Mouse (Mus musculus): ENCODE measurements around the gene Ripk3. TPM values are rescaled to one million over a fixed set of nuclear protein-coding genes. Genes with fewer than 3 reads are reported as not detected.
"Not testable (repeated sequence)": the region's sequence is repeated elsewhere in the genome, so short reads cannot be mapped to it uniquely, and the experiment has no call there.

Gene Ripk3
- polyA plus RNA-seq, 1 experiment, result 0.39 TPM

DNA sequence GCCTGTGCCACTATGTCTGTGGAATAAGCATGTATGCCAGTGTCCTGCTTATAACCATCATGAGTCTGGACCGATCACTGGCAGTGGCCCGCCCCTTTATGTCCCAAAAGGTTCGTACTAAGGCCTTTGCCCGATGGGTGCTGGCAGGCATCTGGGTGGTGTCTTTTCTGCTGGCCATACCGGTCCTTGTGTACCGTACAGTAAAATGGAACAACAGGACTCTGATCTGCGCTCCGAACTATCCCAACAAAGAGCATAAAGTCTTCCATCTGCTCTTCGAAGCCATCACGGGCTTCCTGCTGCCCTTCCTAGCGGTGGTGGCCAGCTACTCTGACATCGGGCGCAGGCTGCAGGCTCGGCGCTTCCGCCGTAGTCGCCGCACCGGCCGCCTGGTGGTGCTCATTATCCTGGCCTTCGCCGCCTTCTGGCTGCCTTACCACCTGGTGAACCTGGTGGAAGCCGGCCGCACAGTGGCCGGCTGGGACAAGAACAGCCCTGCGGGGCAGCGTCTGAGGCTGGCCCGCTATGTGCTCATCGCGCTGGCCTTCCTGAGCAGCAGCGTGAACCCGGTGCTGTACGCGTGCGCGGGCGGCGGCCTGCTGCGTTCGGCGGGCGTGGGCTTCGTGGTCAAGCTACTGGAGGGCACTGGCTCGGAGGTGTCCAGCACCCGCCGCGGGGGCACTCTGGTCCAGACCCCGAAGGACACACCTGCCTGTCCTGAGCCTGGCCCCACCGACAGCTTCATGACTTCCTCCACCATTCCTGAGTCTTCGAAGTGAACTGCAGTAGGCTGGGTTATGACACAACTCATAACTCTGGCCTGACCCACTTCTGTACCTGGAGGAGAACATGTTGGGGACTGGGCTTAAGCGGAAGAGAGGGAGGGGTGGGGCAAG is 20.9 kb downstream of the Ripk3 start:
- WGBS, result 6% methylated on average over 52 of the region's 52 CpGs
- TF ChIP-seq CTCF (IDR thresholded peaks at IDR 0.05; ENCODE audit: borderline replicate concordance, insufficient read depth, low read depth, low read length), result peak; percentile 42
- no peak for TF ChIP-seq POLR2A (IDR thresholded peaks at IDR 0.05; ENCODE audit: borderline replicate concordance, insufficient read depth, low read length)
- Histone ChIP-seq H3K27ac (ENCODE audit: insufficient read depth, low read length) (peak overlapping the region; percentile 29), H3K4me3 (replicated peaks; ENCODE audit: insufficient read depth, low read depth, low read length) (peak overlapping the region; percentile 24), H3K4me1 (ENCODE audit: control insufficient read depth, insufficient read depth, low read length) (peaks cover 4% of the 10 kb centered on the region; the same call in 1 of the 2 replicates), H3K27me3 (ENCODE audit: control insufficient read depth, insufficient read depth, low read length) (no peaks in the 10 kb centered on the region)
- peak; percentile 80 to 83 for DNase-seq

DNA sequence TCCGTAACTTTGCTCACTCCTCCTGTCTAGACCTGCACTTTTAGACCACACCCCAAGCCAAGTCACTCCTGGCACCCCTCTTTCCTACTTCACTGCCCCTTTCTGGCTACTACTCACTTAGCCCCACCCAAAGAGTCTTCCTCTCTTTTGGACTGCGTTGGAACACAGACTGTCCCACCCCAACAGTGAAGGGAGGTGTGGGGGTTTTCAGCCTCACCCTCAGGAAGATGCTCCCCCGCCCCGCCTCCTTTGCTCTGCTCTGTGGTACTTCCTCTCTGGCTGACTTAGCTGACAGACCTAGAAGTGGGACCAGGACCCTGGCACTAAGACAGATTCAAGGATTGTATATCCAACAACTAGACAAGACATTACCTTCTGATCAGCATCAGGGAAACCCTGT is 23.0 kb downstream of the Ripk3 start, which contains the start of gene Ltb4r1:
Gene Ltb4r1, plus strand, starts transcription at position 267 of the 400 bp plus-strand sequence.
- TF ChIP-seq CTCF (IDR thresholded peaks at IDR 0.05; ENCODE audit: borderline replicate concordance, insufficient read depth, low read depth, low read length) (no peak), POLR2A (IDR thresholded peaks at IDR 0.05; ENCODE audit: borderline replicate concordance, insufficient read depth, low read length) (no peak)
- WGBS, result 74% methylated on average over 4 of the region's 4 CpGs
- DNase-seq, result no peak
- Histone ChIP-seq H3K27me3 (ENCODE audit: control insufficient read depth, insufficient read depth, low read length) (no peaks in the 10 kb centered on the region), H3K27ac (ENCODE audit: insufficient read depth, low read length) (no peak within 1 kb of the TSS), H3K4me3 (replicated peaks; ENCODE audit: insufficient read depth, low read depth, low read length) (no peak within 1 kb of the TSS), H3K4me1 (ENCODE audit: control insufficient read depth, insufficient read depth, low read length) (peaks cover 6% of the 10 kb centered on the region; the same call in 1 of the 2 replicates)

DNA sequence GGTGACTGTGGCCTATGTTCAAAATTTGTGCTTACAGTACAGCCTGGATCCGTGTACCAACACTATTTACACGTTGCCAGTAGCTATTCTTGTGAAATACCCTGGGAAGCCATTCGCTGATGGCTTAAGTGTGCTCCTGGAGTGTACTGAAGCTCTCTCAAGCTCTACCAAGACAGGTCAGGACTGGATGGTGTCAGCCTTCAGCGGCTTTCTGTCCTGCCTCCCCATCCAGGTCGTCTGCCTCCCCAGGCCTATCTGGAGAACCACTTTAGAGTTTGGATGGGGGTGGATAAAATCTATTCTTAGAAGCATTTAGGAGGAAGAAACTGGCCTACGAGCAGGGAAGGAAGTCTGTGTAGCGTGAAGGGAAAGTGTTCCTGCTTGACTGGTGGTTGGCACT is 25.5 kb downstream of the Ripk3 start:
- DNase-seq, result no peak
- Histone ChIP-seq H3K4me3 (replicated peaks; ENCODE audit: insufficient read depth, low read depth, low read length) (no peak overlapping the region), H3K4me1 (ENCODE audit: control insufficient read depth, insufficient read depth, low read length) (peaks cover 6% of the 10 kb centered on the region; the same call in 1 of the 2 replicates), H3K27ac (ENCODE audit: insufficient read depth, low read length) (no peak overlapping the region), H3K27me3 (ENCODE audit: control insufficient read depth, insufficient read depth, low read length) (no peaks in the 10 kb centered on the region)
- 82% methylated on average over 7 of the region's 7 CpGs for WGBS
- no peak for TF ChIP-seq CTCF (IDR thresholded peaks at IDR 0.05; ENCODE audit: borderline replicate concordance, insufficient read depth, low read depth, low read length)
- no peak for TF ChIP-seq POLR2A (IDR thresholded peaks at IDR 0.05; ENCODE audit: borderline replicate concordance, insufficient read depth, low read length)

DNA sequence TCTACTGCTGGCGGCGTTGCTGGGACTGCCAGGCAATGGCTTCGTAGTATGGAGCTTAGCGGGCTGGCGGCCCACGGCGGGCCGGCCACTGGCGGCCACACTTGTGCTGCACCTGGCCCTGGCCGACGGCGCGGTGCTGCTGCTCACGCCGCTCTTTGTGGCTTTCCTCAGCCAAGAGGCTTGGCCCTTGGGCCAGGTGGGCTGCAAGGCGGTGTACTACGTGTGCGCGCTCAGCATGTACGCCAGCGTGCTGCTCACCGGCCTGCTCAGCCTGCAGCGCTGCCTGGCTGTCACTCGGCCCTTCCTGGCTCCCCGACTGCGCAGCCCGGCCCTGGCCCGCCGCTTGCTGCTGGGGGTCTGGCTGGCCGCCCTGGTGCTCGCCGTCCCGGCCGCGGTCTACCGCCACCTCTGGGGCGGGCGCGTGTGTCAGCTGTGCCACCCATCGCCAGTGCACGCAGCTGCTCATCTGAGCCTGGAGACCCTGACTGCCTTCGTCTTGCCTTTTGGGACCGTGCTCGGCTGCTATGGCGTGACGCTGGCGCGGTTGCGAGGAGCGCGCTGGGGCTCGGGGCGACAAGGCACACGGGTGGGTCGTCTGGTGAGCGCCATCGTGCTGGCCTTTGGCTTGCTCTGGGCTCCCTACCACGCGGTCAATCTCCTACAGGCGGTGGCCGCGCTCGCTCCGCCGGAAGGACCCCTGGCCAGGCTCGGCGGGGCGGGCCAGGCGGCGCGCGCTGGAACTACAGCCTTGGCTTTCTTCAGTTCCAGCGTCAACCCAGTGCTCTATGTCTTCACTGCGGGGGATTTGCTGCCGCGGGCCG is 26.5 kb downstream of the Ripk3 start:
- WGBS, result 2% methylated on average over 77 of the region's 77 CpGs

DNA sequence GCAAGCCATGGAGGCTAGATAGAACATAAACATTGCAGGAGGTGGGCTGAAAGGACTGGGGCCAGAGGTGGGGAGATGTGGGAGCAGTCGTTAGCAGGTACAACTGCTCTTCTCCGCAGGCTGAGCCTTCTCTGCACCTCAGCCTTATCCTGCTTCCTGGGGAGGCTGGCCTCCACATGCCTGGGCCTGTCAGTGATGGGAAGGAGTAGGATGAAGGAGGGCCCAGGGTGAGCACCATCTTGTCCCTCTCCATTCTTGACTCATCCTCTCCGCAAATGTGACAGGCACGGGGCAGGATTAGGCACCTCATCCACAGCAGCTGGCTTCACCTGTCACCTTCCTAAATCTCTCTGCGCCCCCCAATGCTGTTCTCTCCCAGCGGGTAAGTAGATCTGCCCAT is 27.5 kb downstream of the Ripk3 start, which contains the start of gene Ltb4r2:
Gene Ltb4r2, plus strand, starts transcription at position 266 of the 400 bp plus-strand sequence.
- H3K27ac ChIP-seq (ENCODE audit: insufficient read depth, low read length), result no peak within 1 kb of the TSS
- WGBS, result 91% methylated on average over 6 of the region's 6 CpGs
- H3K4me1 ChIP-seq (ENCODE audit: control insufficient read depth, insufficient read depth, low read length), result 0 out of 2 replicates have a peak, but pooled peaks cover 2% of the 10 kb centered on the region
- TF ChIP-seq POLR2A (IDR thresholded peaks at IDR 0.05; ENCODE audit: borderline replicate concordance, insufficient read depth, low read length), result no peak
- no peak for TF ChIP-seq CTCF (IDR thresholded peaks at IDR 0.05; ENCODE audit: borderline replicate concordance, insufficient read depth, low read depth, low read length)
- no peaks in the 10 kb centered on the region for H3K27me3 ChIP-seq (ENCODE audit: control insufficient read depth, insufficient read depth, low read length)
- peak within 1 kb of the TSS; percentile 43 for H3K4me3 ChIP-seq (replicated peaks; ENCODE audit: insufficient read depth, low read depth, low read length)
- no peak for DNase-seq

More for the DNA sequence above, 26.5 kb downstream of the Ripk3 start:
- TF ChIP-seq POLR2A (IDR thresholded peaks at IDR 0.05; ENCODE audit: borderline replicate concordance, insufficient read depth, low read length), result no peak
- TF ChIP-seq CTCF (IDR thresholded peaks at IDR 0.05; ENCODE audit: borderline replicate concordance, insufficient read depth, low read depth, low read length), result peak; percentile 22; the same call in 1 of the 2 replicates
- Histone ChIP-seq H3K27me3 (ENCODE audit: control insufficient read depth, insufficient read depth, low read length) (no peaks in the 10 kb centered on the region), H3K4me3 (replicated peaks; ENCODE audit: insufficient read depth, low read depth, low read length) (peak overlapping the region; percentile 43), H3K4me1 (ENCODE audit: control insufficient read depth, insufficient read depth, low read length) (peaks cover 5% of the 10 kb centered on the region; the same call in 1 of the 2 replicates), H3K27ac (ENCODE audit: insufficient read depth, low read length) (no peak overlapping the region)
- DNase-seq, result peak; percentile 46 to 57

DNA sequence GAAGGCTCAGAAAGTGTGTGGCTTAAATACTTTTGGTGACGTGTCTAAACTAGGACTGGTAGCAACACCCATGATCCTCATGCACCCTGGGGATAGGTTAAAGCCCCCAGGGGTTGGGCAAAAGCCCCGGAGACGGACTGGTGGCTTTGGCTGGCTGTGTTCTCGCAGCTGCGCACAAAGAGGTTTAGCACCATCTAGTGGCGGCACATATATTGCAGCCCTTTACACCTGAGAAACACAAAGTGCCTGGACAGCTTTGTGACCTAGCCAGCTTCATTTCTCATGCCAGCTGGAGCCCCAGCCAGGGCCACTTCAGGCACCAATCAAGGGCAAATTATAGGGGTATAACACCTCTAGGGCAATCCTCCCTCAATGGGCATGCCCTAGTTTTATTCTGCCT is 28.5 kb downstream of the Ripk3 start:
- not testable (repeated sequence) for H3K4me3 ChIP-seq (replicated peaks; ENCODE audit: insufficient read depth, low read depth, low read length); H3K27me3 ChIP-seq (ENCODE audit: control insufficient read depth, insufficient read depth, low read length); H3K4me1 ChIP-seq (ENCODE audit: control insufficient read depth, insufficient read depth, low read length); H3K27ac ChIP-seq (ENCODE audit: insufficient read depth, low read length)
- WGBS, result 2% methylated on average over 6 of the region's 6 CpGs
- DNase-seq, result peak; percentile 77 to 88
- TF ChIP-seq CTCF (IDR thresholded peaks at IDR 0.05; ENCODE audit: borderline replicate concordance, insufficient read depth, low read depth, low read length), result peak; percentile 53

DNA sequence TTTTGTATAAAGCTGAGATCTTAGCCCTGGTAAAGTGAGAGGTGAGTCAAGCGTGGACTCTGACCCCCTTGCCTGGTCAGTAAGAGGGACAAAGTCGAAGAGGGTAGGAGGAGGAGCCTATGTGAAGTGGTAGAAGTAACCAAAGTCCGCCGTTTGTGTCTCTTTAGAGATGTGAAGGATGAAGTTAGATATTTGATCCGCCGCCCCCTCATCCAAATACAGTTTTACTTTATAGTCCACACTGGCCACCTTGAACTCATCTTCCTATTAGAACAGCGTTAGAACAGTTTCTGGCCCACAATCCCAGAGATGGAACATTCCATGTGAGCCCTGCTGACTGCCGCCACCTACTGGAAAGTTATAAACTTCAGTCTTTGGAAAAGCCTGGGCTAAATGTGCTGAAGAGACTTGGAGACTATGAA is 30.3 kb downstream of the Ripk3 start, which contains the start of gene Cideb:
Gene Cideb, minus strand, starts transcription at position 96 of the 422 bp plus-strand sequence.
- Histone ChIP-seq H3K27me3 (ENCODE audit: control insufficient read depth, insufficient read depth, low read length) (no peaks in the 10 kb centered on the region), H3K4me3 (replicated peaks; ENCODE audit: insufficient read depth, low read depth, low read length) (no peak within 1 kb of the TSS), H3K27ac (ENCODE audit: insufficient read depth, low read length) (no peak within 1 kb of the TSS), H3K4me1 (ENCODE audit: control insufficient read depth, insufficient read depth, low read length) (0 out of 2 replicates have a peak, but pooled peaks cover 2% of the 10 kb centered on the region)
- TF ChIP-seq POLR2A (IDR thresholded peaks at IDR 0.05; ENCODE audit: borderline replicate concordance, insufficient read depth, low read length) (no peak), CTCF (IDR thresholded peaks at IDR 0.05; ENCODE audit: borderline replicate concordance, insufficient read depth, low read depth, low read length) (peak; percentile 53; the same call in 1 of the 2 replicates)
- peak; percentile 36 to 39 for DNase-seq
- WGBS, result 17% methylated on average over 8 of the region's 8 CpGs
